Mouse (Mus musculus) heart, embryonic 14.5 days (tissue): ENCODE measurements around the gene Abcb1a. TPM values are rescaled to one million over a fixed set of nuclear protein-coding genes. Genes with fewer than 3 reads are reported as not detected.

Source experiments
- ATAC-seq: fragments of 200-750 bp; cut with Nextera tagmentation; 2 replicates; pipeline ENCODE4 v1.8.0; 2017; ENCODE audit warnings: low read depth, moderate TSS enrichment; ENCODE audit not compliant: insufficient number of reproducible peaks, insufficient read depth, low FRiP score
- H3K27ac ChIP-seq, 2 experiments: fragments of 200-500 bp in 1 of 2; fragments of 300-500 bp in 1 of 2; sonication (generic) in 1 of 2; replicated peaks in 1 of 2; 2 replicates each; pipeline ENCODE4 v1.5.1; 2012 to 2014; ENCODE audit warnings: low read depth in 2 of 2, low read length in 2 of 2, control low read depth in 1 of 2, mild to moderate bottlenecking in 1 of 2, mixed read lengths in 1 of 2; ENCODE audit not compliant: control insufficient read depth in 1 of 2, insufficient read depth in 1 of 2
- H3K27me3 ChIP-seq: fragments of 300-500 bp; sonication (generic); 2 replicates; pipeline ENCODE4 v1.6.1; 2014; ENCODE audit warnings: mild to moderate bottlenecking, low read length, control low read depth; ENCODE audit not compliant: control insufficient read depth, insufficient read depth
- H3K36me3 ChIP-seq: fragments of 300-500 bp; sonication (generic); 2 replicates; pipeline ENCODE4 v1.6.1; 2014; ENCODE audit warnings: mild to moderate bottlenecking, control low read depth, low read length, mixed read lengths; ENCODE audit not compliant: control insufficient read depth, insufficient read depth
- H3K4me1 ChIP-seq, 2 experiments: fragments of 200-500 bp in 1 of 2; fragments of 300-500 bp in 1 of 2; sonication (generic) in 1 of 2; 2 replicates each; pipeline ENCODE4 v1.6.1; 2012 to 2014; ENCODE audit warnings: low read length in 2 of 2, control low read depth in 1 of 2, mixed read lengths in 1 of 2; ENCODE audit not compliant: control insufficient read depth in 2 of 2, insufficient read depth in 2 of 2
- H3K4me2 ChIP-seq: fragments of 300-500 bp; sonication (generic); 2 replicates; pipeline ENCODE4 v1.6.1; 2014; ENCODE audit warnings: mild to moderate bottlenecking, low read length
- H3K4me3 ChIP-seq, 2 experiments: fragments of 200-500 bp in 1 of 2; fragments of 300-500 bp in 1 of 2; sonication (generic) in 1 of 2; 2 replicates each; pipeline ENCODE4 v1.5.1; 2012 to 2014; ENCODE audit warnings: low read length in 2 of 2, mild to moderate bottlenecking in 2 of 2, control low read depth in 1 of 2, low read depth in 1 of 2, moderate library complexity in 1 of 2; ENCODE audit not compliant: control insufficient read depth in 1 of 2, insufficient read depth in 1 of 2
- H3K9ac ChIP-seq: fragments of 300-500 bp; sonication (generic); 2 replicates; pipeline ENCODE4 v1.6.1; 2014; ENCODE audit warnings: mild to moderate bottlenecking, low read length
- H3K9me3 ChIP-seq: fragments of 300-500 bp; sonication (generic); 2 replicates; pipeline ENCODE4 v1.6.1; 2016; ENCODE audit warnings: low read length, control low read depth; ENCODE audit not compliant: control insufficient read depth
- WGBS: fragments of 180-500 bp; shearing (Covaris S2); extraction: QIAGEN DNeasy Blood & Tissue Kit; methylation state at CpG from one replicate; pipeline ENCODE4 v1.1.7; 2014; 5-methylcytosine and 5-hydroxymethylcytosine counted together
- polyA plus RNA-seq: library from polyadenylated mRNA; unstranded; fragments of >200 nt; fragmentation: Nextera tagmentation; extraction: Ambion mirVana; gene quantifications from 2 replicates; pipeline ENCODE4 v1.2.1, GENCODE M21; 2014

Abcb1a gene
- polyA plus RNA-seq, 1 experiment from 2014 or later: 0.41 TPM

GRCm38 (mm10) chr5:8681166-8681565 is 21.3 kb downstream of the Abcb1a start:
- H3K9ac ChIP-seq: no peak overlapping the region
- no peak overlapping the region for H3K27ac ChIP-seq
- H3K9me3 ChIP-seq: no peaks in the 10 kb centered on the region
- H3K36me3 ChIP-seq: no peaks in the 10 kb centered on the region
- 50% methylated on average over 3 of the region's 3 CpGs for WGBS
- H3K27me3 ChIP-seq: no peaks in the 10 kb centered on the region
- no peaks in the 10 kb centered on the region for H3K4me1 ChIP-seq
- no peak for ATAC-seq
- H3K4me2 ChIP-seq: no peak overlapping the region
- no peak overlapping the region for H3K4me3 ChIP-seq

GRCm38 (mm10) chr5:8683686-8684085 is 23.8 kb downstream of the Abcb1a start:
- H3K36me3 ChIP-seq: no peaks in the 10 kb centered on the region
- H3K27me3 ChIP-seq: no peaks in the 10 kb centered on the region
- WGBS: 83% methylated on average over 3 of the region's 3 CpGs
- H3K4me3 ChIP-seq: no peak overlapping the region
- H3K9me3 ChIP-seq: no peaks in the 10 kb centered on the region
- no peak overlapping the region for H3K9ac ChIP-seq
- H3K4me2 ChIP-seq: no peak overlapping the region
- no peaks in the 10 kb centered on the region for H3K4me1 ChIP-seq
- H3K27ac ChIP-seq: no peak overlapping the region
- ATAC-seq: no peak

- 64% methylated on average over 2 of the region's 2 CpGs for WGBS
- no peak overlapping the region for H3K9ac ChIP-seq
- no peaks in the 10 kb centered on the region for H3K27me3 ChIP-seq
- H3K9me3 ChIP-seq: no peaks in the 10 kb centered on the region
- no peak overlapping the region for H3K4me3 ChIP-seq
- no peaks in the 10 kb centered on the region for H3K4me1 ChIP-seq
- ATAC-seq: no peak
- no peak overlapping the region for H3K4me2 ChIP-seq
- H3K36me3 ChIP-seq: no peaks in the 10 kb centered on the region
- H3K27ac ChIP-seq: no peak overlapping the region
Observed at GRCm38 (mm10) chr5:8686071-8686470, 26.2 kb downstream of the Abcb1a start.

- no peak for ATAC-seq
- 59% methylated on average over 5 of the region's 5 CpGs for WGBS
- no peak overlapping the region for H3K27ac ChIP-seq
- H3K4me2 ChIP-seq: no peak overlapping the region
- H3K27me3 ChIP-seq: no peaks in the 10 kb centered on the region
- no peak overlapping the region for H3K4me3 ChIP-seq
- H3K36me3 ChIP-seq: no peaks in the 10 kb centered on the region
- no peak overlapping the region for H3K9ac ChIP-seq
- H3K9me3 ChIP-seq: no peaks in the 10 kb centered on the region
- H3K4me1 ChIP-seq: no peaks in the 10 kb centered on the region
Observed at GRCm38 (mm10) chr5:8687550-8687949, 27.7 kb downstream of the Abcb1a start.

GRCm38 (mm10) chr5:8716061-8716460 is 56.2 kb downstream of the Abcb1a start:
- Histone ChIP-seq H3K9me3 (no peaks in the 10 kb centered on the region), H3K4me2 (no peak overlapping the region), H3K36me3 (no peaks in the 10 kb centered on the region), H3K4me1 (no peaks in the 10 kb centered on the region), H3K27ac (no peak overlapping the region), H3K4me3 (no peak overlapping the region), H3K27me3 (no peaks in the 10 kb centered on the region), H3K9ac (no peak overlapping the region)
- no peak for ATAC-seq

GRCm38 (mm10) chr5:8719556-8719955 is 59.7 kb downstream of the Abcb1a start:
- H3K27me3 ChIP-seq: no peaks in the 10 kb centered on the region
- H3K4me3 ChIP-seq: no peak overlapping the region
- H3K9ac ChIP-seq: no peak overlapping the region
- WGBS: 47% methylated on average over 1 of the region's 1 CpGs
- no peak overlapping the region for H3K4me2 ChIP-seq
- no peaks in the 10 kb centered on the region for H3K36me3 ChIP-seq
- no peaks in the 10 kb centered on the region for H3K4me1 ChIP-seq
- H3K27ac ChIP-seq: no peak overlapping the region
- ATAC-seq: no peak
- no peaks in the 10 kb centered on the region for H3K9me3 ChIP-seq

DNA sequence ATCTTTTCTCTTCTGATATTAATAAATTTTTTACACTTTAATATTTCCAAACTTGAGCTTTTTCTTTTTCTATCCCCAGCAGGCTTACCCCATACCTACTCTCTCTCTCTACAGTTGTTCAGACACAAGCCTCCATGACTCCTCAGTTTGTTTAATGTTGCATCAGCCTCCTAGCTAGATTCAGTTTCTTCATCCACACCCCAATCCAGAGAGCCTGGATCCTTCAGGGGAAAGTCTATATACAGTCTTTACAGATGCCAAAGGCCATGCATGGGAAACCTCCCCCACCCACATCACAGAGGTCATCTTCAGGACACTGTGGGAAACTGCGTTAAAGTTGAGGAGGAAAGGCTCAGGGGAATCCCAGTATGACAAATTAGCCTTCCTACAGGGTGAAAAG is 62.3 kb downstream of the Abcb1a start:
- Histone ChIP-seq H3K4me3 (no peak overlapping the region), H3K27ac (no peak overlapping the region), H3K9me3 (no peaks in the 10 kb centered on the region), H3K36me3 (no peaks in the 10 kb centered on the region), H3K27me3 (no peaks in the 10 kb centered on the region), H3K9ac (no peak overlapping the region), H3K4me2 (no peak overlapping the region), H3K4me1 (no peaks in the 10 kb centered on the region)
- WGBS: 40% methylated on average over 1 of the region's 1 CpGs
- no peak for ATAC-seq

GRCm38 (mm10) chr5:8722867-8723266 is 63.0 kb downstream of the Abcb1a start:
- H3K27ac ChIP-seq: no peak overlapping the region
- H3K4me3 ChIP-seq: no peak overlapping the region
- H3K4me2 ChIP-seq: no peak overlapping the region
- ATAC-seq: no peak
- H3K36me3 ChIP-seq: no peaks in the 10 kb centered on the region
- WGBS: 45% methylated on average over 5 of the region's 5 CpGs
- H3K9ac ChIP-seq: no peak overlapping the region
- no peaks in the 10 kb centered on the region for H3K4me1 ChIP-seq
- no peaks in the 10 kb centered on the region for H3K27me3 ChIP-seq
- no peaks in the 10 kb centered on the region for H3K9me3 ChIP-seq
